Mouse (Mus musculus): ENCODE results near the gene Gm13271. TPM values are rescaled to one million over a fixed set of nuclear protein-coding genes. Genes with fewer than 3 reads are reported as not detected.
"Not testable (repeated sequence)": the region's sequence is repeated elsewhere in the genome, so short reads cannot be mapped to it uniquely, and the experiment has no call there.

The Gm13271 gene
- total RNA-seq (2014; rRNA removed; ENCODE audit: low replicate concordance): not detected in 2 replicates
- not detected in 2 replicates for polyA plus RNA-seq (2015; fragmentation: Nextera tagmentation; extraction: Ambion mirVana)

GRCm38 (mm10) chr4:88754818-88755340 is at the start of gene Gm13271:
Gene Gm13271, plus strand, starts transcription at chr4:88754868.
- not testable (repeated sequence) for H3K27me3 ChIP-seq (ENCODE audit: control insufficient read depth, insufficient read depth, low read length); H3K4me2 ChIP-seq (ENCODE audit: low read depth, low read length); H3K4me1 ChIP-seq (ENCODE audit: control insufficient read depth, insufficient read depth); DNase-seq (ENCODE audit: low spot score); H3K36me3 ChIP-seq (replicated peaks; ENCODE audit: control insufficient read depth, insufficient read depth, low read length); H3K4me3 ChIP-seq (ENCODE audit: low read depth, low read length); H3K9me3 ChIP-seq (replicated peaks; ENCODE audit: control insufficient read depth, low read length); H3K27ac ChIP-seq (ENCODE audit: low read depth); H3K9ac ChIP-seq (replicated peaks; ENCODE audit: low read depth, low read length); ATAC-seq (ENCODE audit: insufficient read depth, low read depth)
- 71% methylated on average over 14 of the region's 15 CpGs for WGBS

- WGBS: 23% methylated on average over 3 of the region's 3 CpGs
- no peak overlapping the region for H3K4me2 ChIP-seq (ENCODE audit: low read depth, low read length)
- no peaks in the 10 kb centered on the region for H3K4me1 ChIP-seq (ENCODE audit: control insufficient read depth, insufficient read depth)
- no peak overlapping the region for H3K4me3 ChIP-seq (ENCODE audit: low read depth, low read length)
- ATAC-seq (ENCODE audit: insufficient read depth, low read depth) (no peak), DNase-seq (ENCODE audit: low spot score) (no peak)
- no peak overlapping the region for H3K27ac ChIP-seq (ENCODE audit: low read depth)
- no peak overlapping the region for H3K9ac ChIP-seq (replicated peaks; ENCODE audit: low read depth, low read length)
- no peak for TF ChIP-seq EP300 (IDR thresholded peaks at IDR 0.05; ENCODE audit: low read depth)
- TF ChIP-seq CTCF (IDR thresholded peaks at IDR 0.05; ENCODE audit: low read depth): no peak
- H3K27me3 ChIP-seq (ENCODE audit: control insufficient read depth, insufficient read depth, low read length): no peaks in the 10 kb centered on the region
- H3K36me3 ChIP-seq (replicated peaks; ENCODE audit: control insufficient read depth, insufficient read depth, low read length): no peaks in the 10 kb centered on the region
- H3K9me3 ChIP-seq (replicated peaks; ENCODE audit: control insufficient read depth, low read length): no peaks in the 10 kb centered on the region
These were observed 48.7 kb upstream of the Gm13271 start for GRCm38 (mm10) chr4:88705924-88706323.

- Histone ChIP-seq H3K4me3 (ENCODE audit: low read depth, low read length) (no peak overlapping the region), H3K36me3 (replicated peaks; ENCODE audit: control insufficient read depth, insufficient read depth, low read length) (no peaks in the 10 kb centered on the region), H3K9ac (replicated peaks; ENCODE audit: low read depth, low read length) (no peak overlapping the region), H3K4me2 (ENCODE audit: low read depth, low read length) (no peak overlapping the region), H3K27ac (ENCODE audit: low read depth) (no peak overlapping the region), H3K4me1 (ENCODE audit: control insufficient read depth, insufficient read depth) (no peaks in the 10 kb centered on the region), H3K9me3 (replicated peaks; ENCODE audit: control insufficient read depth, low read length) (no peaks in the 10 kb centered on the region), H3K27me3 (ENCODE audit: control insufficient read depth, insufficient read depth, low read length) (no peaks in the 10 kb centered on the region)
- TF ChIP-seq EP300 (IDR thresholded peaks at IDR 0.05; ENCODE audit: low read depth) (no peak), CTCF (IDR thresholded peaks at IDR 0.05; ENCODE audit: low read depth) (no peak)
- no peak for ATAC-seq (ENCODE audit: insufficient read depth, low read depth)
- no peak for DNase-seq (ENCODE audit: low spot score)
- 95% methylated on average over 1 of the region's 1 CpGs for WGBS
These were observed 47.4 kb upstream of the Gm13271 start for GRCm38 (mm10) chr4:88707128-88707826.

GRCm38 (mm10) chr4:88714281-88714680 is 40.4 kb upstream of the Gm13271 start:
- H3K27ac ChIP-seq (ENCODE audit: low read depth): no peak overlapping the region
- no peak for TF ChIP-seq EP300 (IDR thresholded peaks at IDR 0.05; ENCODE audit: low read depth)
- no peak for TF ChIP-seq CTCF (IDR thresholded peaks at IDR 0.05; ENCODE audit: low read depth)
- DNase-seq (ENCODE audit: low spot score) (no peak), ATAC-seq (ENCODE audit: insufficient read depth, low read depth) (no peak)
- 77% methylated on average over 1 of the region's 1 CpGs for WGBS
- H3K4me2 ChIP-seq (ENCODE audit: low read depth, low read length): no peak overlapping the region
- peaks cover 19% of the 10 kb centered on the region; the same call in 1 of the 2 replicates for H3K36me3 ChIP-seq (replicated peaks; ENCODE audit: control insufficient read depth, insufficient read depth, low read length)
- H3K4me3 ChIP-seq (ENCODE audit: low read depth, low read length): no peak overlapping the region
- H3K27me3 ChIP-seq (ENCODE audit: control insufficient read depth, insufficient read depth, low read length): no peaks in the 10 kb centered on the region
- no peaks in the 10 kb centered on the region for H3K9me3 ChIP-seq (replicated peaks; ENCODE audit: control insufficient read depth, low read length)
- peaks cover 9% of the 10 kb centered on the region for H3K4me1 ChIP-seq (ENCODE audit: control insufficient read depth, insufficient read depth)
- no peak overlapping the region for H3K9ac ChIP-seq (replicated peaks; ENCODE audit: low read depth, low read length)

GRCm38 (mm10) chr4:88715059-88715458 is 39.6 kb upstream of the Gm13271 start:
- H3K27me3 ChIP-seq (ENCODE audit: control insufficient read depth, insufficient read depth, low read length): no peaks in the 10 kb centered on the region
- H3K27ac ChIP-seq (ENCODE audit: low read depth): no peak overlapping the region
- H3K9me3 ChIP-seq (replicated peaks; ENCODE audit: control insufficient read depth, low read length): no peaks in the 10 kb centered on the region
- TF ChIP-seq CTCF (IDR thresholded peaks at IDR 0.05; ENCODE audit: low read depth) (no peak), EP300 (IDR thresholded peaks at IDR 0.05; ENCODE audit: low read depth) (no peak)
- peaks cover 11% of the 10 kb centered on the region for H3K4me1 ChIP-seq (ENCODE audit: control insufficient read depth, insufficient read depth)
- no peak overlapping the region for H3K4me3 ChIP-seq (ENCODE audit: low read depth, low read length)
- peaks cover 20% of the 10 kb centered on the region for H3K36me3 ChIP-seq (replicated peaks; ENCODE audit: control insufficient read depth, insufficient read depth, low read length)
- no peak overlapping the region for H3K9ac ChIP-seq (replicated peaks; ENCODE audit: low read depth, low read length)
- ATAC-seq (ENCODE audit: insufficient read depth, low read depth) (no peak), DNase-seq (ENCODE audit: low spot score) (no peak)
- no peak overlapping the region for H3K4me2 ChIP-seq (ENCODE audit: low read depth, low read length)
